Mouse (Mus musculus): ENCODE results near the gene Csad. TPM values are rescaled to one million over a fixed set of nuclear protein-coding genes. Genes with fewer than 3 reads are reported as not detected.
A peak's percentile ranks its signal among the peaks of the same experiment; 100 is the strongest.

The Csad gene
- polyA plus RNA-seq, 1 experiment: 34.6 TPM

- Histone ChIP-seq H3K4me1 (ENCODE audit: control insufficient read depth, insufficient read depth, low read length) (peaks cover 11% of the 10 kb centered on the region; the same call in 1 of the 2 replicates), H3K4me3 (ENCODE audit: insufficient read depth, low read length) (peak overlapping the region; percentile 66; the same call in 1 of the 2 replicates), H3K27ac (ENCODE audit: insufficient read depth, low read length) (0 out of 2 replicates have a peak overlapping the region, but pooled peaks have one; percentile 41)
- no peak for TF ChIP-seq POLR2A (IDR thresholded peaks at IDR 0.05; ENCODE audit: extremely low read depth, insufficient read depth, low read length)
- TF ChIP-seq CTCF (IDR thresholded peaks at IDR 0.05; ENCODE audit: extremely low read depth, insufficient read depth, low read length): no peak
These were observed 1.3 kb upstream of the Csad start for GRCm38 (mm10) chr15:102205779-102206178.

DNA sequence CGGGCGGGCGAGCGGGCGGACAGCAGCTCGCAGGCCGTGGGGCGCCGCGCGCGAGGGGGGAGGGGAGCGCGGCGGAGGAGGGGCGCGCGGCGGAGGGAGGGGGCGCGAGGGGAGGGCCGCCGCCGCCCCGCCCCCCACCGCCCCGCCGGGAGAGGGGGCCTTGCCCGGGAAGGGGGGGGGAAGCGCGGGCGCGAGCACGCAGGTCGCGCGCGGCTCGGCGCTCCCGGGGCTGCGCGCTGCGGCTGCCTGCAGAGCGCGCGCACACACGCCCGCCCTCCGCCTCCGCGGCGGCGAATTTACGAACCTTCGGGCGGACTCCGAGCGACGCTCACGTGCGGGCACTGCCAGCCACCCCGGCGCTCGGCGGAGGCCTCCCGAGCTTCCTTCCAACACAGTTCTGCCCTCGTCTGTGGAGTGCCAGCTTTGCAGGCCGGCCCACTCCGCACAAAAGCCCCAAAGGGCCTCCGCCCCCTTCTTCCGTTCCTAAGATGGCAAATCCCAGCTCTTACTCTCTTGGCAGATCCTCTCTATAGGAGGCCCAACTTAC, 616 bp downstream of the Csad start:
- H3K4me3 ChIP-seq (ENCODE audit: insufficient read depth, low read length): peak overlapping the region; percentile 66
- H3K4me1 ChIP-seq (ENCODE audit: control insufficient read depth, insufficient read depth, low read length): peaks cover 11% of the 10 kb centered on the region; the same call in 1 of the 2 replicates
- TF ChIP-seq POLR2A (IDR thresholded peaks at IDR 0.05; ENCODE audit: extremely low read depth, insufficient read depth, low read length) (0 out of 2 replicates have a peak, but pooled peaks have one; percentile 6), CTCF (IDR thresholded peaks at IDR 0.05; ENCODE audit: extremely low read depth, insufficient read depth, low read length) (no peak)
- H3K27ac ChIP-seq (ENCODE audit: insufficient read depth, low read length): peak overlapping the region; percentile 92

DNA sequence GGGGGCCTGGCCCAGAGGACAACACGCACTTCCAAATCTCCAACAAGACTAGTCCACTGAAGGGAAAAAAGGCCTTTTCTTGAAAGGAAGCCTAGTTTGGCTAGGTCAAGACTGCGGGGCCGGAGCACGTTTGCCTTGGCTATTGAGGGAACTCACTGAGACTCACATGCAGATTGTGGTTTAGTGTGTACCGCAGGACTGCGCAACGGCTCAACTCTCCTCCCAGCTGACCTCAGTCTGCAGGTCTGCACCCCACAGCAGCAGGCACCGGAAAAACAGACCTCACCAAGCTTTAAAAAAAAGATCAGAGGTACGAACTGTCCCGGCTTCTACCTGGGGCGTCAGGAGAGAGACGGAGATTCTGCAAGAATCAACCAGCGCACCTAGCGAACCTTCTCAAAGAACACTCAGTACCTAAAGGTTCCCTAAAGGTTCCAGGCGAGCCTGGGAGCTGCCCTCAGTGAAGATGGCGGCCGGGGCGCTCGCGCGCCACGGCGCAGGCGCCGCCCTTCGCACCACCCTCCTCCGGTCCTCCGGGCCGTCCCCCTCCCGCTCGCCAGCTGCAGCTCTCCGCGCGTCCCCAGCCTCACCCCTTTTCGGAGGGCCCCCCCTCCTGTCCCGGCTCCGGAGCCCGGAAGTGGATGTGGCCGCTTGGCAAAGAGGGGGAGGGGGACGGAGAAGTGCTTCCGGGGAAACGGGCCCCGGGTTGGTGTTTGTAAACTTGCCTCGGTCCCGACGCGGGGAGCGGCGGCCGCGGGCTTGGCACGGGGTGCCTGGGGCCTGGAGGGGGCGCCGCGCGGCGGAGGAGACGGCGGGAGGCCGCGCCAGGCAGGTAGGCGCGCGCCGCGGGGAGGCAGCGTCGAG, 1.3 kb downstream of the Csad start, which contains the start of gene Zfp740:
Gene Zfp740 (plus strand): TSS at position 279 of the 864 bp plus-strand sequence.
- Histone ChIP-seq H3K27ac (ENCODE audit: insufficient read depth, low read length) (peak within 1 kb of the TSS; percentile 92), H3K4me1 (ENCODE audit: control insufficient read depth, insufficient read depth, low read length) (peaks cover 11% of the 10 kb centered on the region; the same call in 1 of the 2 replicates), H3K4me3 (ENCODE audit: insufficient read depth, low read length) (peak within 1 kb of the TSS; percentile 66)
- TF ChIP-seq CTCF (IDR thresholded peaks at IDR 0.05; ENCODE audit: extremely low read depth, insufficient read depth, low read length) (no peak), POLR2A (IDR thresholded peaks at IDR 0.05; ENCODE audit: extremely low read depth, insufficient read depth, low read length) (peak; percentile 56)

GRCm38 (mm10) chr15:102198841-102199240, 5.7 kb downstream of the Csad start:
- Histone ChIP-seq H3K4me3 (ENCODE audit: insufficient read depth, low read length) (no peak overlapping the region), H3K4me1 (ENCODE audit: control insufficient read depth, insufficient read depth, low read length) (peaks cover 1% of the 10 kb centered on the region; the same call in 1 of the 2 replicates), H3K27ac (ENCODE audit: insufficient read depth, low read length) (no peak overlapping the region)
- TF ChIP-seq POLR2A (IDR thresholded peaks at IDR 0.05; ENCODE audit: extremely low read depth, insufficient read depth, low read length): no peak
- TF ChIP-seq CTCF (IDR thresholded peaks at IDR 0.05; ENCODE audit: extremely low read depth, insufficient read depth, low read length): no peak

DNA sequence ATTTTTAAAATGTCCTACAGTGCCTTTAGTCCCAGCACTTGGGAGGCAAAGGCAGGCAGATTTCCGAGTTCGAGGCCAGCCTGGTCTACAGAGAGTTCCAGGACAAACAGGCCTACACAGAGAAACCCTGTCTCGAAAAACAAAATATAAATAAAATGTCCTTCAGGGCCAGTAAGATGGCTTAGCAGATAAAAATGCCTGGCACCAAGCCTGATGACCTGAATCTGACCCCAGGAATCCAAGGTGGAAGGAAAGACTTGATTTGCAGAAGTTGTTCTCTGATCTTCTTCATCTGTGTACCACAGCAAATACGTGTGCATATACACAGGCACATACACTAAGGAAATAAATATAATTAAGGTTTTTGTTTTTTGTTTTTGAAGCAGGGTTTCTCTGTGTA, 9.2 kb downstream of the Csad start:
- TF ChIP-seq CTCF (IDR thresholded peaks at IDR 0.05; ENCODE audit: extremely low read depth, insufficient read depth, low read length) (no peak), POLR2A (IDR thresholded peaks at IDR 0.05; ENCODE audit: extremely low read depth, insufficient read depth, low read length) (no peak)
- Histone ChIP-seq H3K4me3 (ENCODE audit: insufficient read depth, low read length) (no peak overlapping the region), H3K4me1 (ENCODE audit: control insufficient read depth, insufficient read depth, low read length) (no peaks in the 10 kb centered on the region), H3K27ac (ENCODE audit: insufficient read depth, low read length) (no peak overlapping the region)

DNA sequence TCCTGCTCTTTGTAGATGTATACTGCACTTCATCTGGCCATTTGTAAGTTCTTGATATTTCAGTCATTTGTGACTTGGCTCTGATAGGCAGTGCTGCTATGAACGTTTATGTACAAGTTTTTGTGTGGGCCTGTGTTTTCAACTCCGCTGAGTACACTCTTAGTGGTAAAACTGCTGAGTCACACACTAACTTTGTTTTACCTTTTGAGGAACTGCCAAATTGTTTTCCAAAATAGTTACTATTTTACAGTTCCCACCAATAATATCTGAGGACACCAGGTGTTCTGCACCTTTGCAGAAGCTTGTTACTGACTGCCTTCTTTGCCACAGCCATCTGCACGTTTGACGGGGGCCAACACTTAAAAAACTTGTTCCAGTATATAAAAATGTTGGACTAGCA, 10.1 kb downstream of the Csad start:
- Histone ChIP-seq H3K4me1 (ENCODE audit: control insufficient read depth, insufficient read depth, low read length) (no peaks in the 10 kb centered on the region), H3K27ac (ENCODE audit: insufficient read depth, low read length) (no peak overlapping the region), H3K4me3 (ENCODE audit: insufficient read depth, low read length) (no peak overlapping the region)
- no peak for TF ChIP-seq CTCF (IDR thresholded peaks at IDR 0.05; ENCODE audit: extremely low read depth, insufficient read depth, low read length)
- no peak for TF ChIP-seq POLR2A (IDR thresholded peaks at IDR 0.05; ENCODE audit: extremely low read depth, insufficient read depth, low read length)

DNA sequence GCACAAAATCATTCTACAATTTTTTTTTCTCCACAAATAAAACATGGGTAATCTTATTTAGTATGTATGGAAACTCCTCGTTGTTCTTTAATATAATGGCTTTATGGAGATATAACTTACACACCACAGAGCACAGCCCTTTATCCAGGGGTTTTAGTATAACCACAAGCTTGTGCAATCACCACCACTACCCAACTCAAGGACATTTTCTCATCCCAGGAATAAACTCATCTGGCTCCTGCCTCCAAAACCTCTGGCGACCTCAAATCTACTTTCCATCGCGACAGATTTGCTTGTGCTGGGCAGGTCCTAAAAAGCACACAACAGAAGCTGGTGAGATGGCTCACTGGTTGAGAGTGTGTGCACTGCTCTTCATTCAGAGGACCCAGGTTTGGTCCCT, 10.9 kb downstream of the Csad start:
- no peaks in the 10 kb centered on the region for H3K4me1 ChIP-seq (ENCODE audit: control insufficient read depth, insufficient read depth, low read length)

GRCm38 (mm10) chr15:102192820-102193386, 11.6 kb downstream of the Csad start:
- Histone ChIP-seq H3K4me1 (ENCODE audit: control insufficient read depth, insufficient read depth, low read length) (no peaks in the 10 kb centered on the region), H3K27ac (ENCODE audit: insufficient read depth, low read length) (no peak overlapping the region), H3K4me3 (ENCODE audit: insufficient read depth, low read length) (no peak overlapping the region)
- TF ChIP-seq CTCF (IDR thresholded peaks at IDR 0.05; ENCODE audit: extremely low read depth, insufficient read depth, low read length) (no peak), POLR2A (IDR thresholded peaks at IDR 0.05; ENCODE audit: extremely low read depth, insufficient read depth, low read length) (no peak)

More for the DNA sequence above, 10.9 kb downstream of the Csad start:
- Histone ChIP-seq H3K4me3 (ENCODE audit: insufficient read depth, low read length) (no peak overlapping the region), H3K27ac (ENCODE audit: insufficient read depth, low read length) (no peak overlapping the region)
- TF ChIP-seq POLR2A (IDR thresholded peaks at IDR 0.05; ENCODE audit: extremely low read depth, insufficient read depth, low read length) (no peak), CTCF (IDR thresholded peaks at IDR 0.05; ENCODE audit: extremely low read depth, insufficient read depth, low read length) (no peak)

GRCm38 (mm10) chr15:102192271-102192812, 12.2 kb downstream of the Csad start:
- Histone ChIP-seq H3K4me1 (ENCODE audit: control insufficient read depth, insufficient read depth, low read length) (no peaks in the 10 kb centered on the region), H3K4me3 (ENCODE audit: insufficient read depth, low read length) (no peak overlapping the region), H3K27ac (ENCODE audit: insufficient read depth, low read length) (no peak overlapping the region)
- TF ChIP-seq CTCF (IDR thresholded peaks at IDR 0.05; ENCODE audit: extremely low read depth, insufficient read depth, low read length) (no peak), POLR2A (IDR thresholded peaks at IDR 0.05; ENCODE audit: extremely low read depth, insufficient read depth, low read length) (no peak)

Measured in cortical plate, adult 2 months (tissue).